Mouse (Mus musculus) intestine, embryonic 15.5 days (tissue): ENCODE data around the gene Lrrc18. TPM values are rescaled to one million over a fixed set of nuclear protein-coding genes. Genes with fewer than 3 reads are reported as not detected.

Experiments
- ATAC-seq: fragments of 200-750 bp; cut with Nextera tagmentation; 2 replicates; pipeline ENCODE4 v1.8.0; 2017; ENCODE audit warnings: moderate TSS enrichment, moderate library complexity
- H3K27ac ChIP-seq: fragments of 300-500 bp; sonication (generic); 2 replicates; pipeline ENCODE4 v1.5.1; 2015; ENCODE audit warnings: mild to moderate bottlenecking, inconsistent platforms
- H3K27me3 ChIP-seq: fragments of 300-500 bp; sonication (generic); replicated peaks from 2 replicates; pipeline ENCODE4 v1.6.1; 2015; ENCODE audit warnings: inconsistent platforms
- H3K36me3 ChIP-seq: fragments of 300-500 bp; sonication (generic); 2 replicates; pipeline ENCODE4 v1.6.1; 2015; ENCODE audit warnings: inconsistent platforms
- H3K4me1 ChIP-seq: fragments of 300-500 bp; sonication (generic); replicated peaks from 2 replicates; pipeline ENCODE4 v1.6.1; 2015; ENCODE audit warnings: inconsistent platforms
- H3K4me2 ChIP-seq: fragments of 300-500 bp; sonication (generic); replicated peaks from 2 replicates; pipeline ENCODE4 v1.6.1; 2015; ENCODE audit warnings: mild to moderate bottlenecking, inconsistent platforms
- H3K4me3 ChIP-seq: fragments of 300-500 bp; sonication (generic); replicated peaks from 2 replicates; pipeline ENCODE4 v1.5.1; 2015; ENCODE audit warnings: inconsistent platforms
- H3K9ac ChIP-seq: fragments of 300-500 bp; sonication (generic); 2 replicates; pipeline ENCODE4 v1.6.1; 2015; ENCODE audit warnings: inconsistent platforms
- H3K9me3 ChIP-seq: fragments of 300-500 bp; sonication (generic); 2 replicates; pipeline ENCODE4 v1.6.1; 2016; ENCODE audit warnings: inconsistent platforms
- WGBS: fragments of 180-500 bp; shearing (Covaris S2); methylation state at CpG from one replicate; pipeline ENCODE4 v1.1.7; 2015; 5-methylcytosine and 5-hydroxymethylcytosine counted together
- polyA plus RNA-seq: library from polyadenylated mRNA; unstranded; fragments of >200 nt; fragmentation: Nextera tagmentation; extraction: Ambion mirVana; gene quantifications from 2 replicates; pipeline ENCODE4 v1.2.1, GENCODE M21; 2015

Gene Lrrc18
- polyA plus RNA-seq, 1 experiment from 2014 or later = 0.31 TPM

DNA sequence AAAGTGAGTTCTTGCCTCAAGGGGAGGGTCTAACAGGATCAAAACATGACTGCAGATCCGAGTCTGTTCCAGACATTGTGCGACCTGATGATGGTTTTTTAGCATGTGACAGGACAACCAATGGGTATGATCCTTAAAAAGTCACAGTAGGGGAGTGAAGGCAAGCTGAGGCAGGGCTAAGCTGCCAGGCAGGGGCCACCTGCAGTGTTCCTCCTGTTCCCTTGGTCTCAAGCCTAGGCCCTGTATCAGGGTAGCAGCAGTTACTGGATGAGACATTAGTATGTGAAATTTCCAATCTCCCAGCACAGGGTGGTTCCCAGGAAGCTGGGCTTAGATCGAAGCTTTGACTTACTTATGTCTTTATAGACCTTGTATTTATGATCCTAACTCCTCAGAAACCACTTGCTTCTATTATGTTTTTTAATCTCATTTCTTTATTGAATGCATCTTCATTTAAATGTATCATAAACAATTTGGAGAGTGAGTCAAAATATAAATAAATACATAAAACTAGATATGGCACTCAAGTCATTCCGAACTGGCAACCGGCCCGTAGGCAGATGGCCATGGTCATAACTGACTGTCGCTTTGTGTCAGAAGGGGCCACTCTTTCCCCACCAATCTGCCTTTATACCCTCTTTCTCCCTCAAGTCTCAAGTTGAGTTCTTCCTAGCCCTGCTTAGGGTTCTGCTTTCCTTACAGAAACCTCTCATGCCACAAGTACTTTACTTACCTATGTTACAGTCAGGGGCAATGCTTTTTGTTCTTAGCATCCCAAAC, 67.9 kb downstream of the Lrrc18 start:
- H3K36me3 ChIP-seq = no peaks in the 10 kb centered on the region
- H3K27me3 ChIP-seq = no peaks in the 10 kb centered on the region
- no peaks in the 10 kb centered on the region for H3K9me3 ChIP-seq
- H3K27ac ChIP-seq = no peak overlapping the region
- no peak overlapping the region for H3K9ac ChIP-seq
- no peaks in the 10 kb centered on the region for H3K4me1 ChIP-seq
- no peak overlapping the region for H3K4me3 ChIP-seq
- H3K4me2 ChIP-seq = no peak overlapping the region
- no peak for ATAC-seq
- 86% methylated on average over 7 of the region's 7 CpGs for WGBS

DNA sequence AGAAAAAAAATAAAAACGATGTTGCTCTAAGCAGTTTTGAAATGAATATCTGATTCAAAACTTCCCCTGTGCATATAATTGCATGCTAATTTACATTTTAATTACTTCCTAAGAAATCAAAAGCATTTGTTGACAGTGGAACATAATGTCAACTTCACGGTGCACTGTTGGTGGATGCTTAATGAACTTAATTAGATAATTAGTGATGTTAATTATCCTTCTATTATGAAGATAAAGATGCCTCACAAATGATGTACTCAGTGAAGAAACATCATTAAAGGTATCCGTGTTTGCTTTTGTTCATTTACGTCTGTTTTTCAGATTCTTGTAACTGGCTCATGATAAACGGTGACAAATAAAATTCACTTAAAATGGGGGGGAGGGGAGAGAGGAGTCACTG, 71.8 kb downstream of the Lrrc18 start:
- H3K9ac ChIP-seq = no peak overlapping the region
- no peaks in the 10 kb centered on the region for H3K27me3 ChIP-seq
- H3K4me2 ChIP-seq = no peak overlapping the region
- H3K36me3 ChIP-seq = no peaks in the 10 kb centered on the region
- no peak for ATAC-seq
- no peak overlapping the region for H3K4me3 ChIP-seq
- no peak overlapping the region for H3K27ac ChIP-seq
- no peaks in the 10 kb centered on the region for H3K9me3 ChIP-seq
- 75% methylated on average over 5 of the region's 5 CpGs for WGBS
- H3K4me1 ChIP-seq = no peaks in the 10 kb centered on the region

Other genes starting within 250 kb of the Lrrc18 start
- 1.3 and 2.0 TPM in 2 replicates for gene Tmem273, start 205.4 kb upstream of the Lrrc18 start, polyA plus RNA-seq
- 0.06 and 0.11 TPM in 2 replicates for gene Fam170b, start 157.4 kb upstream of the Lrrc18 start, polyA plus RNA-seq
- 25.2 and 26.7 TPM in 2 replicates for gene Vstm4, start 134.6 kb upstream of the Lrrc18 start, polyA plus RNA-seq
- gene Wdfy4, start 194.1 kb downstream of the Lrrc18 start, polyA plus RNA-seq = 0.46 and 0.85 TPM in 2 replicates
- gene Arhgap22, start 222.6 kb downstream of the Lrrc18 start, polyA plus RNA-seq = 3.9 and 5.3 TPM in 2 replicates